Mouse (Mus musculus) ES-E14 (cell line): ENCODE measurements around the gene Stx12. TPM values are rescaled to one million over a fixed set of nuclear protein-coding genes. Genes with fewer than 3 reads are reported as not detected.

Experiments used
- DNase-seq: peaks from one replicate; pipeline ENCODE4 v3.0.0-alpha.2; 2013; ENCODE audit warnings: low read depth, low spot score
- H3K27ac ChIP-seq: 2 replicates; pipeline ENCODE4 v1.5.1; 2012; ENCODE audit warnings: low read depth, mild to moderate bottlenecking, low read length, moderate library complexity, mixed read lengths; ENCODE audit not compliant: poor library complexity, insufficient read depth, severe bottlenecking
- H3K36me3 ChIP-seq: 2 replicates; pipeline ENCODE4 v1.6.1; 2012; ENCODE audit warnings: mild to moderate bottlenecking, low read length, moderate library complexity, mixed read lengths; ENCODE audit not compliant: control insufficient read depth, poor library complexity, insufficient read depth, severe bottlenecking
- H3K4me1 ChIP-seq, 2 experiments: fragments of 150-350 bp in 1 of 2; sonication (generic) in 1 of 2; 2 replicates each; pipeline ENCODE4 v1.6.1; 2012; ENCODE audit warnings: low read length in 2 of 2, mild to moderate bottlenecking in 1 of 2, mixed read lengths in 1 of 2; ENCODE audit not compliant: control insufficient read depth in 2 of 2, insufficient read depth in 2 of 2, poor library complexity in 1 of 2
- H3K4me3 ChIP-seq, 2 experiments: fragments of 150-350 bp in 1 of 2; sonication (generic) in 1 of 2; 2 replicates each; pipeline ENCODE4 v1.5.1; 2012; ENCODE audit warnings: low read length in 2 of 2, low read depth in 1 of 2, mild to moderate bottlenecking in 1 of 2, mixed read lengths in 1 of 2; ENCODE audit not compliant: insufficient read depth in 1 of 2, poor library complexity in 1 of 2, severe bottlenecking in 1 of 2
- H3K9ac ChIP-seq: 2 replicates; pipeline ENCODE4 v1.6.1; 2012; ENCODE audit warnings: low read depth, mild to moderate bottlenecking, low read length, mixed read lengths; ENCODE audit not compliant: poor library complexity, insufficient read depth, severe bottlenecking
- H3K9me3 ChIP-seq: fragments of 150-350 bp; sonication (generic); 2 replicates; pipeline ENCODE4 v1.6.1; 2012; ENCODE audit warnings: low read depth, mild to moderate bottlenecking, low read length; ENCODE audit not compliant: control insufficient read depth, insufficient read depth
- CHD2 ChIP-seq: IDR thresholded peaks from 2 replicates; pipeline ENCODE4 v1.6.1; 2014; ENCODE audit warnings: mild to moderate bottlenecking, low read depth, low read length, inconsistent platforms
- HCFC1 ChIP-seq: IDR thresholded peaks from 2 replicates; pipeline ENCODE4 v1.6.1; 2012; ENCODE audit warnings: low read length, inconsistent platforms, borderline replicate concordance; ENCODE audit not compliant: insufficient read depth
- MAFK ChIP-seq: IDR thresholded peaks from 2 replicates; pipeline ENCODE4 v1.6.1; 2014; ENCODE audit warnings: mild to moderate bottlenecking, low read depth, low read length, inconsistent platforms; ENCODE audit not compliant: insufficient read depth
- ZC3H11A ChIP-seq: IDR thresholded peaks from 2 replicates; pipeline ENCODE4 v1.6.1; 2012; ENCODE audit warnings: low read depth, mild to moderate bottlenecking, inconsistent platforms, low read length, borderline replicate concordance
- ZNF384 ChIP-seq: IDR thresholded peaks from 2 replicates; pipeline ENCODE4 v1.6.1; 2012; ENCODE audit warnings: low read depth, low read length, inconsistent platforms
- in situ Hi-C, 2 experiments: fragments of 600-800 bp; cut with MboI; formaldehyde crosslinking; loops; one replicate each; pipeline ENCODE4 v1.15.1; 2025; ENCODE audit warnings: low sequenced_read_pairs in 2 of 2, inconsistent platforms in 1 of 2; ENCODE audit not compliant: unreplicated experiment in 2 of 2
- total RNA-seq: library from RNA; depleted of rRNA; stranded (reverse); fragments of 300-350 nt; gene quantifications from 2 replicates; pipeline ENCODE4 v1.2.3, GENCODE M21; 2012

Gene Stx12
- total RNA-seq, 1 experiment = 27.6 TPM

DNA sequence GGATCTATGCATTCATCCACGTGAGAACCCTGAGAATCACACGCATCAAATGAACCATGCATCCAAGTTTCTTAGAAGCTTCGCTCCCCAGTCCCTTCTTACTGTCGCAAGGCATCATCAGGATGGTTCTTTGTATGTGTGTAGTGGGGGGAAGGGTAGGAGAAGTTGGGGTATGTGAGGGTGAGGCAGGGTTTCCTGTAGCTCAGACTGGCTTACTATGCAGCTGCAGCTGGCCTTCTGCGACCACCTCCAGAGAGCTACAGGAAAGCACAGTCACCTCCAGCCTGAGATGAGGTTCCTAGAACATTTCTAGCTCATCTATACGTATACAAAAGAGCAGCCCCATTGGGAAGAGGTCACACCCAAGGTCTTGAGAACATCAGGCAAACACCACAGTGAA lies 27.8 kb upstream of the Stx12 start:
- H3K9me3 ChIP-seq = no peaks in the 10 kb centered on the region
- H3K27ac ChIP-seq = no peak overlapping the region
- in situ Hi-C loops = no loop called here
- peaks cover 18% of the 10 kb centered on the region for H3K36me3 ChIP-seq
- 0 out of 4 replicates have a peak, but pooled peaks cover 0 to 4% of the 10 kb centered on the region in 2 experiments for H3K4me1 ChIP-seq
- no peak overlapping the region for H3K9ac ChIP-seq
- no peak for DNase-seq
- TF ChIP-seq HCFC1 (no peak), ZNF384 (no peak), CHD2 (no peak), ZC3H11A (no peak), MAFK (no peak)
- no peak overlapping the region for H3K4me3 ChIP-seq

DNA sequence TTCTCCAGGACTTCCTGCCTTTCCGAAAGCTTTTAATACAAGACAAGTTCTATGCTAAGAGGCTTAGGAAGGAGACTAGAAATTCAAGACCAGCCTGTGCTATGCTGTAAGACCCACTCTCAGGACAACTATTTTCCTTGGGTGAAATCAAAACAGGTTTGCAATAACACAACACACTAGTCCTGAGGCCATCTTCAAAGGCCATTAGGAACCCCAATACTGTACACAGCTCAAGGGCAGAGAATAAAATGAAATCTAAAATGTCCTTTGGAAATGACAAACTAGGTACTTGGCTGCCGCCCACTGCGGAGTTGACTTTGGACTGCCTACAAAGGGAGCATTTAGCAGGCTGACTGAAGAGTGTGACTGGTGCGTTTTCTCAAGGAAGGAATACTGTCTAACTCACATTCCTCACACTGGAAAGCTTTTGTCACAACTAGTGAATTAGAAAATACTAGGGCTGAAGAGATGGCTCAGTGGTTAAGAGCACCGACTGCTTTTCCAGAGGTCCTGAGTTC lies 21.6 kb upstream of the Stx12 start:
- H3K4me3 ChIP-seq = no peak overlapping the region
- no peak overlapping the region for H3K27ac ChIP-seq
- DNase-seq = no peak
- in situ Hi-C loops = no loop called here
- no peak for TF ChIP-seq MAFK
- TF ChIP-seq ZNF384 = no peak
- TF ChIP-seq HCFC1 = no peak
- no peak for TF ChIP-seq CHD2
- no peak for TF ChIP-seq ZC3H11A
- peaks cover 0 to 2% of the 10 kb centered on the region in 2 experiments; a peak in 1 of 4 replicates for H3K4me1 ChIP-seq
- H3K36me3 ChIP-seq = peaks cover 4% of the 10 kb centered on the region
- no peaks in the 10 kb centered on the region for H3K9me3 ChIP-seq
- no peak overlapping the region for H3K9ac ChIP-seq

DNA sequence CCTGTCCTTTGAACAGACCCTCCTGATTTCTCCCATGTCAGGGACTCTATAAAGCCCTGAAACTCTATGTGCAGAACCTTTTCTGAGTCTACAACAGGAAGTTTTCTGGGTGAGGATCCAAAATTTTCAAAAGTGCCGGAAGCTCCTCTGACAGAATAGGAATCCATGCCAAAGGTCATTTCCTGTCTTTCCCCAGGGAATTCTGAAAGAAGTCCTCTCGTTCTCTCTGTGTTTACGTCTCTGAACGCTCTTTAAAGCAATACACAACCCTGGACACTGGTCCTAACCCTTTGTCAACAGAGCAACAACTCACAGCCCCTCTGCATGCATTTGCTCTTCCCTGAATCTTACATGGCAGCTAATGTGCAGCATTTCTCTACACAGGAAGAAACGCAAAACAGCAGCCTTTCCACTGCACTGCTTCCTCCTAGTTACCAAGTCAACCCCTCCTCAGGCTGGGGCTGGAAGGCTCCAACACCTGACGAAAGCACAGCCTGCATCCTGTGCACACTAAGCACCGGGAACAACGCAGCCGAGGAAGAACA lies 20.5 kb upstream of the Stx12 start:
- Histone ChIP-seq H3K4me1 (peaks cover 0 to 3% of the 10 kb centered on the region in 2 experiments; a peak in 1 of 4 replicates), H3K27ac (no peak overlapping the region), H3K36me3 (peaks cover 2% of the 10 kb centered on the region; the same call in 1 of the 2 replicates), H3K4me3 (no peak overlapping the region), H3K9me3 (no peaks in the 10 kb centered on the region), H3K9ac (no peak overlapping the region)
- no peak for DNase-seq
- TF ChIP-seq ZNF384 = no peak
- no peak for TF ChIP-seq MAFK
- TF ChIP-seq CHD2 = no peak
- no peak for TF ChIP-seq ZC3H11A
- TF ChIP-seq HCFC1 = no peak
- in situ Hi-C loops = no loop called here

DNA sequence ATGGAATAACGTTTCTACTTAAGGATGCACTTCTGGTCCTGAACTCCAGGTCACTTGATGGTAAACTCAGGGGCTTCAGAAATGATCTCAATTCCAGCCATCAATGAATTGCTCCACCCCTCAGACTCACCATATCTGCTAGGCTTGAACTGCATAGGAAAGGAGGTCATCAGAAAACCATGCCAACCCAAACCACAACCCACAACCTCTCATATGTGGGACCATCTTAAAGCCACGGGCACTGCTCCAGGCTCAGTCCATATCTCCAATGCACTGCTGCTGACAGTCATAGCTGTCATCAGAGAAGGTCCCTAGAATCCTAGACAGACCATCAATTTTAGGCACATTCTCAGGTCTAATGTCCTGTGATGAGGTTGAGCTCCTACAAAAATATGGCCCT lies 19.8 kb upstream of the Stx12 start:
- H3K9me3 ChIP-seq = no peaks in the 10 kb centered on the region
- no peak for DNase-seq
- TF ChIP-seq ZC3H11A (no peak), CHD2 (no peak), HCFC1 (no peak), ZNF384 (no peak), MAFK (no peak)
- in situ Hi-C loops = no loop called here
- peaks cover 0 to 5% of the 10 kb centered on the region in 2 experiments; a peak in 1 of 4 replicates for H3K4me1 ChIP-seq
- no peak overlapping the region for H3K4me3 ChIP-seq
- peaks cover 2% of the 10 kb centered on the region; the same call in 1 of the 2 replicates for H3K36me3 ChIP-seq
- H3K27ac ChIP-seq = no peak overlapping the region
- no peak overlapping the region for H3K9ac ChIP-seq
